Comparison of ENCODE assay signal across 11 mouse cellular contexts in the genomic region with DNA sequence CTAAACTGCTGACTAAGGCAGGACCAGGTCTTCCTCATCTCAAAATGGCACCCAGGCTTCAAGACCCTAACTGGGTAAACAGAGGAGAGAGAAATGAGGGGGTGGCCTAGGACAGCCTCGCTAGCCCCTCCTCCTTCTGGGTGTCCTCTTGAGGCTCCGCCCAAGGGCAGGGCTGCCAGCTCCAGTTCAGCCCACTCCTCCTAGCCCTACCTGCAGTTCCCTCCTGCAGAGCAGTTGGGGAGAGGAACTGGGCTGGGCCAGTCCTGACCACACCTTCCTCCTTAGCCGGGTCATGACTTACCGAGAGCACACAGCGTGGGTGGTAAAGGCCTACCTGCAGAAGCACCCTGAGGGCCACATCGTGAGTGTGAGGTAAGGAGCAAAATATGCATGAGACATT. TPM values are rescaled to one million over a fixed set of nuclear protein-coding genes. Genes with fewer than 3 reads are reported as not detected.
A peak's percentile ranks its signal among the peaks of the same experiment; 100 is the strongest.
DNase-seq lines count a peak whose midpoint lies in the region; ATAC-seq lines count a peak whose summit lies in the region.
"Had no signal": no experiment of that assay in that cellular context is flagged by ENCODE, and none has a peak within 500 bp of the region (broad histone marks: within the 10 kb centered on the region; RNA-seq: fewer than 3 reads in every experiment).

No protein-coding gene starts in this region.

- no peak overlapping the region for H3K4me2 ChIP-seq in midbrain, embryonic 11.5 days
- no peak overlapping the region for H3K4me2 ChIP-seq in liver, embryonic 13.5 days
- no peak overlapping the region for H3K4me2 ChIP-seq in stomach, embryonic 16.5 days (ENCODE audit: low read depth, low read length)
- H3K4me2 ChIP-seq: heart, embryonic 15.5 days had no signal

- no peak for ATAC-seq in midbrain, embryonic 11.5 days (ENCODE audit: low FRiP score)
- 0 out of 2 replicates have a peak, but pooled peaks have one; percentile 33 for ATAC-seq in liver, embryonic 13.5 days (ENCODE audit: low read depth)
- peak; percentile 76; the same call in 1 of the 2 replicates for ATAC-seq in stomach, embryonic 16.5 days (ENCODE audit: insufficient read depth, low FRiP score)

- no peak overlapping the region for H3K27ac ChIP-seq in midbrain, embryonic 11.5 days (ENCODE audit: low read depth, low read length)
- no peak overlapping the region for H3K27ac ChIP-seq in midbrain, embryonic 10.5 days (replicated peaks)
- no peak overlapping the region for H3K27ac ChIP-seq in liver, embryonic 13.5 days
- H3K27ac ChIP-seq in stomach, embryonic 16.5 days (ENCODE audit: low read length) = peak overlapping the region; percentile 2; the same call in 1 of the 2 replicates
- H3K27ac ChIP-seq: heart, embryonic 15.5 days had no signal

- no peaks in the 10 kb centered on the region for H3K9me3 ChIP-seq in midbrain, embryonic 11.5 days (ENCODE audit: control insufficient read depth, low read length)
- H3K9me3 ChIP-seq in midbrain, embryonic 10.5 days (replicated peaks) = no peaks in the 10 kb centered on the region
- no peaks in the 10 kb centered on the region for H3K9me3 ChIP-seq in liver, embryonic 13.5 days (replicated peaks)
- no peaks in the 10 kb centered on the region for H3K9me3 ChIP-seq in stomach, embryonic 16.5 days (replicated peaks; ENCODE audit: control insufficient read depth, low read length)
- H3K9me3 ChIP-seq: heart, embryonic 15.5 days had no signal

- no peaks in the 10 kb centered on the region for H3K27me3 ChIP-seq in midbrain, embryonic 11.5 days (ENCODE audit: control insufficient read depth, insufficient read depth, low read length)
- no peaks in the 10 kb centered on the region for H3K27me3 ChIP-seq in midbrain, embryonic 10.5 days (ENCODE audit: low read depth, poor library complexity, severe bottlenecking)
- no peaks in the 10 kb centered on the region for H3K27me3 ChIP-seq in liver, embryonic 13.5 days
- H3K27me3 ChIP-seq in stomach, embryonic 16.5 days (ENCODE audit: control insufficient read depth, insufficient read depth, low read length) = no peaks in the 10 kb centered on the region
- H3K27me3 ChIP-seq: heart, embryonic 15.5 days had no signal

- intact Hi-C loops in heart, postnatal 10 days (cut with DNase I) = no loop called here

- no peaks in the 10 kb centered on the region for H3K4me1 ChIP-seq in midbrain, embryonic 11.5 days (ENCODE audit: control insufficient read depth, insufficient read depth, low read length)
- H3K4me1 ChIP-seq in midbrain, embryonic 10.5 days = peaks cover 10% of the 10 kb centered on the region
- H3K4me1 ChIP-seq in liver, embryonic 13.5 days (replicated peaks) = peaks cover 3% of the 10 kb centered on the region; the same call in 1 of the 2 replicates
- H3K4me1 ChIP-seq in stomach, embryonic 16.5 days (ENCODE audit: control insufficient read depth, insufficient read depth, low read length) = no peaks in the 10 kb centered on the region
- H3K4me1 ChIP-seq: heart, embryonic 15.5 days had no signal

- DNase-seq in midbrain, embryonic 11.5 days (ENCODE audit: low spot score, missing footprints) = peak; percentile 53
- DNase-seq in midbrain, embryonic 10.5 days (ENCODE audit: low spot score) = no peak
- DNase-seq in fat pad, adult 2 months (ENCODE audit: extremely low read depth, low read depth, low spot score) = peak; percentile 50
- DNase-seq in liver, embryonic 13.5 days = no peak
- DNase-seq in cerebellum, postnatal 14 days = no peak
- no peak for DNase-seq in heart, postnatal 10 days
- DNase-seq: cerebellum, adult 8-10 months; layer of hippocampus, postnatal 36 days; thymus, postnatal 14 days had no signal

- no peak overlapping the region for H3K4me3 ChIP-seq in midbrain, embryonic 11.5 days (ENCODE audit: low read depth, low read length)
- H3K4me3 ChIP-seq in midbrain, embryonic 10.5 days = no peak overlapping the region
- H3K4me3 ChIP-seq in liver, embryonic 13.5 days (replicated peaks) = no peak overlapping the region
- no peak overlapping the region for H3K4me3 ChIP-seq in stomach, embryonic 16.5 days (replicated peaks; ENCODE audit: low read length)
- H3K4me3 ChIP-seq: heart, embryonic 15.5 days had no signal

- H3K9ac ChIP-seq in midbrain, embryonic 11.5 days (ENCODE audit: low read length) = no peak overlapping the region
- H3K9ac ChIP-seq in liver, embryonic 13.5 days = no peak overlapping the region
- H3K9ac ChIP-seq in stomach, embryonic 16.5 days (ENCODE audit: low read length) = no peak overlapping the region
- H3K9ac ChIP-seq: heart, embryonic 15.5 days had no signal

- H3K36me3 ChIP-seq in midbrain, embryonic 11.5 days (ENCODE audit: control insufficient read depth, insufficient read depth, low read length) = peaks cover 8% of the 10 kb centered on the region
- peaks cover 89% of the 10 kb centered on the region for H3K36me3 ChIP-seq in midbrain, embryonic 10.5 days
- H3K36me3 ChIP-seq in liver, embryonic 13.5 days = peaks cover 67% of the 10 kb centered on the region
- peaks cover 22% of the 10 kb centered on the region for H3K36me3 ChIP-seq in stomach, embryonic 16.5 days (ENCODE audit: control insufficient read depth, insufficient read depth, low read length)

- 81% methylated on average over 6 of the region's 6 CpGs for whole genome bisulfite sequencing in midbrain, embryonic 11.5 days
- WGBS in midbrain, embryonic 10.5 days = 76% methylated on average over 6 of the region's 6 CpGs
- WGBS in liver, embryonic 13.5 days (ENCODE audit: insufficient replicate concordance) = 47% methylated on average over 6 of the region's 6 CpGs
- WGBS in stomach, embryonic 16.5 days = 40% methylated on average over 6 of the region's 6 CpGs

RNA-seq across cellular contexts. Expression of gene Chmp6, which starts 18.6 kb away (rescaled TPM):
- polyA plus RNA-seq in midbrain, embryonic 11.5 days (2014; fragmentation: Nextera tagmentation; extraction: Ambion mirVana) = 85.4 and 91.8 TPM in 2 replicates
- polyA plus RNA-seq in midbrain, embryonic 10.5 days (2016; fragmentation: Nextera tagmentation; extraction: Ambion mirVana) = 116 and 118 TPM in 2 replicates
- polyA plus RNA-seq in liver, embryonic 13.5 days (2015; fragmentation: Nextera tagmentation; extraction: Ambion mirVana) = 37.4 and 37.6 TPM in 2 replicates
- polyA plus RNA-seq in stomach, embryonic 16.5 days (2015; fragmentation: Nextera tagmentation; extraction: Ambion mirVana) = 80.1 and 82.0 TPM in 2 replicates
- 10 to 100 TPM; 36.2 to 36.3 TPM for total RNA-seq in heart, postnatal 10 days (2021)

RNA-seq across cellular contexts. Expression of gene Baiap2, which starts 47.9 kb away (rescaled TPM):
- polyA plus RNA-seq in midbrain, embryonic 11.5 days (2014; fragmentation: Nextera tagmentation; extraction: Ambion mirVana) = 9.0 and 9.8 TPM in 2 replicates
- 9.4 and 11.3 TPM in 2 replicates for polyA plus RNA-seq in midbrain, embryonic 10.5 days (2016; fragmentation: Nextera tagmentation; extraction: Ambion mirVana)
- 5.1 and 5.5 TPM in 2 replicates for polyA plus RNA-seq in liver, embryonic 13.5 days (2015; fragmentation: Nextera tagmentation; extraction: Ambion mirVana)
- 41.4 and 52.6 TPM in 2 replicates for polyA plus RNA-seq in stomach, embryonic 16.5 days (2015; fragmentation: Nextera tagmentation; extraction: Ambion mirVana)
- total RNA-seq in heart, postnatal 10 days (2021) = 10 to 100 TPM in 1 of 2 experiments, 1 to 10 TPM in 1; 6.9 to 12.7 TPM

Comparison
In these comparisons a context has a peak if more than half of its experiments do, and no peak if none do; other contexts are left out.
1. DNase-seq: peak in midbrain, embryonic 11.5 days (single experiment) and fat pad, adult 2 months (single experiment); none in midbrain, embryonic 10.5 days (single experiment), liver, embryonic 13.5 days (single experiment), cerebellum, postnatal 14 days (0 of 2) and heart, postnatal 10 days (0 of 2).